Mouse (Mus musculus): ENCODE data around the gene Neurl1a. TPM values are rescaled to one million over a fixed set of nuclear protein-coding genes. Genes with fewer than 3 reads are reported as not detected.

The Neurl1a gene
- polyA plus RNA-seq (2012; rRNA removed) = 1.3 and 2.3 TPM in 2 replicates

- no peaks in the 10 kb centered on the region for H3K4me1 ChIP-seq (ENCODE audit: control insufficient read depth, insufficient read depth, low read length)
- no peak within 1 kb of the TSS for H3K27ac ChIP-seq (ENCODE audit: insufficient read depth, low read depth, low read length)
- H3K4me3 ChIP-seq (ENCODE audit: insufficient read depth, low read depth, low read length) = peak within 1 kb of the TSS; percentile 51
- no peak for TF ChIP-seq CTCF (conservative IDR thresholded peaks at IDR 0.05; ENCODE audit: insufficient read depth, insufficient read length, low read depth, low read length)
- TF ChIP-seq POLR2A (IDR thresholded peaks at IDR 0.05; ENCODE audit: low read depth, low read length) = no peak
- 1% methylated on average over 91 of the region's 98 CpGs for WGBS
- no peaks in the 10 kb centered on the region for H3K27me3 ChIP-seq (replicated peaks; ENCODE audit: control insufficient read depth, insufficient read depth, low read length)
- peak; percentile 33 for DNase-seq
- no peaks in the 10 kb centered on the region for H3K36me3 ChIP-seq (ENCODE audit: control insufficient read depth, insufficient read depth, low read length)
These were observed at the start of gene Neurl1a for GRCm38 (mm10) chr19:47178431-47179271. Gene Neurl1a (plus strand): TSS chr19:47178820.

GRCm38 (mm10) chr19:47128835-47129234 lies 49.8 kb upstream of the Neurl1a start:
- DNase-seq = no peak
- no peaks in the 10 kb centered on the region for H3K36me3 ChIP-seq (ENCODE audit: control insufficient read depth, insufficient read depth, low read length)
- no peak for TF ChIP-seq CTCF (conservative IDR thresholded peaks at IDR 0.05; ENCODE audit: insufficient read depth, insufficient read length, low read depth, low read length)
- no peak for TF ChIP-seq POLR2A (IDR thresholded peaks at IDR 0.05; ENCODE audit: low read depth, low read length)

GRCm38 (mm10) chr19:47130551-47131125 lies 48.0 kb upstream of the Neurl1a start:
- Histone ChIP-seq H3K27ac (ENCODE audit: insufficient read depth, low read depth, low read length) (no peak overlapping the region), H3K36me3 (ENCODE audit: control insufficient read depth, insufficient read depth, low read length) (no peaks in the 10 kb centered on the region), H3K27me3 (replicated peaks; ENCODE audit: control insufficient read depth, insufficient read depth, low read length) (no peaks in the 10 kb centered on the region), H3K4me3 (ENCODE audit: insufficient read depth, low read depth, low read length) (no peak overlapping the region), H3K4me1 (ENCODE audit: control insufficient read depth, insufficient read depth, low read length) (no peaks in the 10 kb centered on the region)
- no peak for DNase-seq
- TF ChIP-seq CTCF (conservative IDR thresholded peaks at IDR 0.05; ENCODE audit: insufficient read depth, insufficient read length, low read depth, low read length) (no peak), POLR2A (IDR thresholded peaks at IDR 0.05; ENCODE audit: low read depth, low read length) (no peak)
- WGBS = 95% methylated on average over 15 of the region's 15 CpGs

More at GRCm38 (mm10) chr19:47128835-47129234, 49.8 kb upstream of the Neurl1a start:
- Histone ChIP-seq H3K4me1 (ENCODE audit: control insufficient read depth, insufficient read depth, low read length) (no peaks in the 10 kb centered on the region), H3K27me3 (replicated peaks; ENCODE audit: control insufficient read depth, insufficient read depth, low read length) (no peaks in the 10 kb centered on the region), H3K4me3 (ENCODE audit: insufficient read depth, low read depth, low read length) (no peak overlapping the region), H3K27ac (ENCODE audit: insufficient read depth, low read depth, low read length) (no peak overlapping the region)
- 90% methylated on average over 11 of the region's 11 CpGs for WGBS

- no peak overlapping the region for H3K4me3 ChIP-seq (ENCODE audit: insufficient read depth, low read depth, low read length)
- no peaks in the 10 kb centered on the region for H3K36me3 ChIP-seq (ENCODE audit: control insufficient read depth, insufficient read depth, low read length)
- TF ChIP-seq CTCF (conservative IDR thresholded peaks at IDR 0.05; ENCODE audit: insufficient read depth, insufficient read length, low read depth, low read length) (no peak), POLR2A (IDR thresholded peaks at IDR 0.05; ENCODE audit: low read depth, low read length) (no peak)
- DNase-seq = peak; percentile 11
- 83% methylated on average over 7 of the region's 7 CpGs for WGBS
- H3K4me1 ChIP-seq (ENCODE audit: control insufficient read depth, insufficient read depth, low read length) = no peaks in the 10 kb centered on the region
- no peaks in the 10 kb centered on the region for H3K27me3 ChIP-seq (replicated peaks; ENCODE audit: control insufficient read depth, insufficient read depth, low read length)
- H3K27ac ChIP-seq (ENCODE audit: insufficient read depth, low read depth, low read length) = no peak overlapping the region
These were observed 45.5 kb upstream of the Neurl1a start for GRCm38 (mm10) chr19:47133161-47133560.

GRCm38 (mm10) chr19:47135568-47135967 lies 43.1 kb upstream of the Neurl1a start:
- TF ChIP-seq CTCF (conservative IDR thresholded peaks at IDR 0.05; ENCODE audit: insufficient read depth, insufficient read length, low read depth, low read length) (no peak), POLR2A (IDR thresholded peaks at IDR 0.05; ENCODE audit: low read depth, low read length) (no peak)
- H3K27ac ChIP-seq (ENCODE audit: insufficient read depth, low read depth, low read length) = no peak overlapping the region
- no peak for DNase-seq
- no peaks in the 10 kb centered on the region for H3K27me3 ChIP-seq (replicated peaks; ENCODE audit: control insufficient read depth, insufficient read depth, low read length)
- H3K36me3 ChIP-seq (ENCODE audit: control insufficient read depth, insufficient read depth, low read length) = no peaks in the 10 kb centered on the region
- 88% methylated on average over 17 of the region's 17 CpGs for WGBS
- no peaks in the 10 kb centered on the region for H3K4me1 ChIP-seq (ENCODE audit: control insufficient read depth, insufficient read depth, low read length)
- H3K4me3 ChIP-seq (ENCODE audit: insufficient read depth, low read depth, low read length) = no peak overlapping the region

GRCm38 (mm10) chr19:47136170-47136569 lies 42.5 kb upstream of the Neurl1a start:
- TF ChIP-seq CTCF (conservative IDR thresholded peaks at IDR 0.05; ENCODE audit: insufficient read depth, insufficient read length, low read depth, low read length) = no peak
- TF ChIP-seq POLR2A (IDR thresholded peaks at IDR 0.05; ENCODE audit: low read depth, low read length) = no peak
- DNase-seq = no peak
- Histone ChIP-seq H3K4me1 (ENCODE audit: control insufficient read depth, insufficient read depth, low read length) (no peaks in the 10 kb centered on the region), H3K27ac (ENCODE audit: insufficient read depth, low read depth, low read length) (no peak overlapping the region), H3K4me3 (ENCODE audit: insufficient read depth, low read depth, low read length) (no peak overlapping the region), H3K36me3 (ENCODE audit: control insufficient read depth, insufficient read depth, low read length) (no peaks in the 10 kb centered on the region), H3K27me3 (replicated peaks; ENCODE audit: control insufficient read depth, insufficient read depth, low read length) (no peaks in the 10 kb centered on the region)
- 87% methylated on average over 5 of the region's 5 CpGs for WGBS

- H3K27ac ChIP-seq (ENCODE audit: insufficient read depth, low read depth, low read length) = peak overlapping the region; percentile 75
- DNase-seq = peak; percentile 62
- H3K4me1 ChIP-seq (ENCODE audit: control insufficient read depth, insufficient read depth, low read length) = no peaks in the 10 kb centered on the region
- H3K36me3 ChIP-seq (ENCODE audit: control insufficient read depth, insufficient read depth, low read length) = no peaks in the 10 kb centered on the region
- H3K4me3 ChIP-seq (ENCODE audit: insufficient read depth, low read depth, low read length) = peak overlapping the region; percentile 66
- 22% methylated on average over 6 of the region's 6 CpGs for WGBS
- no peak for TF ChIP-seq POLR2A (IDR thresholded peaks at IDR 0.05; ENCODE audit: low read depth, low read length)
- TF ChIP-seq CTCF (conservative IDR thresholded peaks at IDR 0.05; ENCODE audit: insufficient read depth, insufficient read length, low read depth, low read length) = no peak
- no peaks in the 10 kb centered on the region for H3K27me3 ChIP-seq (replicated peaks; ENCODE audit: control insufficient read depth, insufficient read depth, low read length)
These were observed 41.5 kb upstream of the Neurl1a start for GRCm38 (mm10) chr19:47137051-47137581.
